Mouse (Mus musculus) forebrain, embryonic 16.5 days (tissue): ENCODE data around the gene Spout1. TPM values are rescaled to one million over a fixed set of nuclear protein-coding genes. Genes with fewer than 3 reads are reported as not detected.
"Not testable (repeated sequence)": the region's sequence is repeated elsewhere in the genome, so short reads cannot be mapped to it uniquely, and the experiment has no call there.

Experiments
- ATAC-seq: fragments of 200-750 bp; cut with Nextera tagmentation; 2 replicates; pipeline ENCODE4 v1.8.0; 2017; ENCODE audit warnings: mild to moderate bottlenecking, moderate library complexity
- H3K27ac ChIP-seq: fragments of 300-500 bp; sonication (generic); 2 replicates; pipeline ENCODE4 v1.5.1; 2014; ENCODE audit warnings: low read length, control low read depth
- H3K27me3 ChIP-seq: fragments of 300-500 bp; sonication (generic); replicated peaks from 2 replicates; pipeline ENCODE4 v1.6.1; 2014; ENCODE audit warnings: low read length; ENCODE audit not compliant: control insufficient read depth, insufficient read depth
- H3K36me3 ChIP-seq: fragments of 300-500 bp; sonication (generic); 2 replicates; pipeline ENCODE4 v1.6.1; 2014; ENCODE audit not compliant: control insufficient read depth, insufficient read depth
- H3K4me1 ChIP-seq: fragments of 300-500 bp; sonication (generic); replicated peaks from 2 replicates; pipeline ENCODE4 v1.6.1; 2014; ENCODE audit warnings: low read length; ENCODE audit not compliant: control insufficient read depth, insufficient read depth
- H3K4me2 ChIP-seq: fragments of 300-500 bp; sonication (generic); 2 replicates; pipeline ENCODE4 v1.6.1; 2014; ENCODE audit warnings: mild to moderate bottlenecking, low read length, control low read depth
- H3K4me3 ChIP-seq: fragments of 300-500 bp; sonication (generic); replicated peaks from 2 replicates; pipeline ENCODE4 v1.5.1; 2014; ENCODE audit warnings: mild to moderate bottlenecking, low read length, control low read depth
- H3K9ac ChIP-seq: fragments of 300-500 bp; sonication (generic); replicated peaks from 2 replicates; pipeline ENCODE4 v1.6.1; 2014; ENCODE audit warnings: low read depth, low read length, control low read depth
- H3K9me3 ChIP-seq: fragments of 300-500 bp; sonication (generic); 2 replicates; pipeline ENCODE4 v1.6.1; 2016; ENCODE audit warnings: low read length; ENCODE audit not compliant: control insufficient read depth
- WGBS: fragments of 180-500 bp; shearing (Covaris S2); extraction: QIAGEN DNeasy Blood & Tissue Kit; methylation state at CpG from one replicate; pipeline ENCODE4 v1.1.7; 2014; 5-methylcytosine and 5-hydroxymethylcytosine counted together
- polyA plus RNA-seq: library from polyadenylated mRNA; unstranded; fragments of >200 nt; fragmentation: Nextera tagmentation; extraction: Ambion mirVana; gene quantifications from 2 replicates; pipeline ENCODE4 v1.2.1, GENCODE M21; 2015

Gene Spout1
- polyA plus RNA-seq, 1 experiment from 2014 or later = 65.9 TPM

- H3K27me3 ChIP-seq = no peaks in the 10 kb centered on the region
- H3K9ac ChIP-seq = no peak overlapping the region
- ATAC-seq = no peak
- WGBS = 91% methylated on average over 6 of the region's 6 CpGs
- H3K9me3 ChIP-seq = no peaks in the 10 kb centered on the region
- H3K4me2 ChIP-seq = no peak overlapping the region
- no peaks in the 10 kb centered on the region for H3K4me1 ChIP-seq
- H3K27ac ChIP-seq = no peak overlapping the region
- H3K36me3 ChIP-seq = no peaks in the 10 kb centered on the region
- H3K4me3 ChIP-seq = no peak overlapping the region
Observed at GRCm38 (mm10) chr2:30185276-30185675, 7.0 kb upstream of the Spout1 start.

- WGBS = 73% methylated on average over 3 of the region's 3 CpGs
- Histone ChIP-seq H3K9ac (no peak overlapping the region), H3K9me3 (no peaks in the 10 kb centered on the region), H3K4me1 (no peaks in the 10 kb centered on the region), H3K27me3 (no peaks in the 10 kb centered on the region), H3K4me2 (no peak overlapping the region), H3K4me3 (no peak overlapping the region), H3K27ac (no peak overlapping the region), H3K36me3 (no peaks in the 10 kb centered on the region)
- ATAC-seq = no peak
Observed at GRCm38 (mm10) chr2:30183721-30184120, 5.5 kb upstream of the Spout1 start.

- Histone ChIP-seq H3K9ac (no peak overlapping the region), H3K4me3 (no peak overlapping the region), H3K36me3 (no peaks in the 10 kb centered on the region), H3K4me1 (peaks cover 4% of the 10 kb centered on the region), H3K27ac (no peak overlapping the region), H3K27me3 (no peaks in the 10 kb centered on the region), H3K4me2 (no peak overlapping the region), H3K9me3 (no peaks in the 10 kb centered on the region)
- WGBS = 89% methylated on average over 2 of the region's 2 CpGs
- no peak for ATAC-seq
Observed at GRCm38 (mm10) chr2:30182424-30182823, 4.2 kb upstream of the Spout1 start.

- Histone ChIP-seq H3K4me2 (peak overlapping the region; percentile 82), H3K4me3 (peak overlapping the region; percentile 67)
- H3K9me3 ChIP-seq, H3K36me3 ChIP-seq, H3K4me1 ChIP-seq, H3K9ac ChIP-seq, H3K27ac ChIP-seq, H3K27me3 ChIP-seq: not testable (repeated sequence)
- WGBS = 41% methylated on average over 7 of the region's 7 CpGs
- ATAC-seq = peak; percentile 22; the same call in 1 of the 2 replicates
Observed at GRCm38 (mm10) chr2:30178711-30179110, 452 bp upstream of the Spout1 start.

- no peaks in the 10 kb centered on the region for H3K27me3 ChIP-seq
- no peak overlapping the region for H3K4me3 ChIP-seq
- peaks cover 17% of the 10 kb centered on the region for H3K4me1 ChIP-seq
- ATAC-seq = no peak
- no peak overlapping the region for H3K9ac ChIP-seq
- no peaks in the 10 kb centered on the region for H3K9me3 ChIP-seq
- WGBS = 100% methylated on average over 2 of the region's 2 CpGs
- H3K36me3 ChIP-seq = peaks cover 15% of the 10 kb centered on the region
- H3K4me2 ChIP-seq = no peak overlapping the region
- no peak overlapping the region for H3K27ac ChIP-seq
Observed at GRCm38 (mm10) chr2:30176561-30176960, 1.7 kb downstream of the Spout1 start.

- no peak overlapping the region for H3K27ac ChIP-seq
- 92% methylated on average over 8 of the region's 8 CpGs for WGBS
- peaks cover 19% of the 10 kb centered on the region for H3K4me1 ChIP-seq
- H3K36me3 ChIP-seq = peaks cover 15% of the 10 kb centered on the region
- H3K27me3 ChIP-seq = no peaks in the 10 kb centered on the region
- ATAC-seq = no peak
- no peak overlapping the region for H3K9ac ChIP-seq
- H3K9me3 ChIP-seq = no peaks in the 10 kb centered on the region
- H3K4me2 ChIP-seq = no peak overlapping the region
- no peak overlapping the region for H3K4me3 ChIP-seq
Observed at GRCm38 (mm10) chr2:30175897-30176296, 2.4 kb downstream of the Spout1 start.

GRCm38 (mm10) chr2:30173541-30174240 is 4.6 kb downstream of the Spout1 start:
- Histone ChIP-seq H3K4me2 (no peak overlapping the region), H3K36me3 (peaks cover 15% of the 10 kb centered on the region), H3K9ac (no peak overlapping the region), H3K4me1 (peaks cover 19% of the 10 kb centered on the region), H3K27me3 (no peaks in the 10 kb centered on the region), H3K4me3 (no peak overlapping the region), H3K9me3 (no peaks in the 10 kb centered on the region), H3K27ac (no peak overlapping the region)
- ATAC-seq = no peak
- WGBS = 93% methylated on average over 20 of the region's 20 CpGs

- Histone ChIP-seq H3K4me3 (peak overlapping the region; percentile 79), H3K27me3 (no peaks in the 10 kb centered on the region), H3K27ac (peak overlapping the region; percentile 89), H3K9me3 (peaks cover under 1% of the 10 kb centered on the region; the same call in 1 of the 2 replicates), H3K4me1 (peaks cover 11% of the 10 kb centered on the region), H3K36me3 (peaks cover 15% of the 10 kb centered on the region), H3K4me2 (peak overlapping the region; percentile 76), H3K9ac (peak overlapping the region; percentile 72)
- peak; percentile 29 for ATAC-seq
- 1% methylated on average over 19 of the region's 19 CpGs for WGBS
Observed at GRCm38 (mm10) chr2:30171997-30172382, 6.3 kb downstream of the Spout1 start.

- H3K9ac ChIP-seq = peak within 1 kb of the TSS; percentile 72
- H3K9me3 ChIP-seq = peaks cover 6% of the 10 kb centered on the region; the same call in 1 of the 2 replicates
- H3K36me3 ChIP-seq = peaks cover 15% of the 10 kb centered on the region
- no peaks in the 10 kb centered on the region for H3K27me3 ChIP-seq
- H3K4me1 ChIP-seq = peaks cover 10% of the 10 kb centered on the region
- under 1% methylated on average over 75 of the region's 75 CpGs for WGBS
- peak within 1 kb of the TSS; percentile 89 for H3K27ac ChIP-seq
- peak within 1 kb of the TSS; percentile 79 for H3K4me3 ChIP-seq
- peak; percentile 97 for ATAC-seq
- H3K4me2 ChIP-seq = peak within 1 kb of the TSS; percentile 76
Observed at GRCm38 (mm10) chr2:30171371-30171996, 6.8 kb downstream of the Spout1 start, which contains the start of gene Endog. Gene Endog, plus strand, starts transcription at chr2:30171493.
